Mouse (Mus musculus) cerebellum, adult 9-10 months (tissue): Measurements from ENCODE around the gene Nipsnap3b.

ENCODE experiments used
- DNase-seq: peaks from one replicate; pipeline ENCODE4 v3.0.0; 2022

The Nipsnap3b gene

DNA sequence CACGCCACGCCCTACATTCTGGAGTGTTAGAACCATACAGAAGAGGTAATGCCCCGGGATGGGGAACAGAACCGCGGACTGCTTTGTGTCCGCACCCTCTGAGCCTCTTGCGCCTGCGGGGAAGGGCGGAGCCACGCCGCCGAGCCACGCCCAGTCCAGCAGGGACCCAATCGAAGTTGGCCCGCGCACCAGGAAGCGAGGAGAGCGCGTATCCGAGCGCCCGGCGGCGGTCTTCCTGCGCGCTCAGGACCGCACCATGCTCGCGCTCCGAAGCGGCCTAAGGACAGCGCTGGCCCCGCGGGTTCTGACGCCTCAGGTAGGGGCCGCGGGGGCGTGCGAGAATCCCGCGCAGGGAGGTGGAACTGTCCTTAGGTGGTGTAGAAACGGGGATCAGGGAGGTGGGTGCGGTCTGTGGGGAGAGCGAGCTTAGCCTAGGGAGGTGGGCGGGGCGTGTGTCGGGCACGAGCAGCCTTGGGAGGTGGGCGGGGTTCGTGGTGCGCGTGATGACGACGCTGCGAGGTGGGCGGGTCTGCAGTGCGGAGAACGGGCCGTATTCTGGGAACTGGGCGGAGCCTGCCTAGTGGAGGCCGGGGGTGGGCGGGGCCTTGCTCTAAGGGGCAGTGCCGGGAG is at the start of gene Nipsnap3b:
Gene Nipsnap3b, plus strand, starts transcription at position 149 of the 630 bp plus-strand sequence.
- DNase-seq, result peak; percentile 95

DNA sequence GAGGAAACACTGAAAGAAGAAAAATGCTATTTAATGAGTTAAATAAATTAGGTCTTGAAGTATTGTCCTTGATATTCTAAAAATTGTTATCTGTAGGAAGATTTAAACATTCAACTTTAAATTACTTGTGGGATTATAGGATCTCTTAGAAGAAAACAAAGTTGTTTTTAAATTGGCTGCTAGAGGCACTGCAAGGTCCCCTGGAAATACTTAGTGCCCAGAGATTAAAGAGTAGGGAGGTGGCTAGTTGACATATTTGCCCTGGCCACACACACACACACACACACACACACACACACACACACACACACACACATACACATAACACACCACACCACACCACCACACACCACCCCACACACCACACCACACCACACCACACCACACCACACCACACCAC is 47.4 kb upstream of the Nipsnap3b start, which contains the start of gene Olfr270:
Gene Olfr270, plus strand, starts transcription at position 301 of the 400 bp plus-strand sequence.
- no peak for DNase-seq

DNA sequence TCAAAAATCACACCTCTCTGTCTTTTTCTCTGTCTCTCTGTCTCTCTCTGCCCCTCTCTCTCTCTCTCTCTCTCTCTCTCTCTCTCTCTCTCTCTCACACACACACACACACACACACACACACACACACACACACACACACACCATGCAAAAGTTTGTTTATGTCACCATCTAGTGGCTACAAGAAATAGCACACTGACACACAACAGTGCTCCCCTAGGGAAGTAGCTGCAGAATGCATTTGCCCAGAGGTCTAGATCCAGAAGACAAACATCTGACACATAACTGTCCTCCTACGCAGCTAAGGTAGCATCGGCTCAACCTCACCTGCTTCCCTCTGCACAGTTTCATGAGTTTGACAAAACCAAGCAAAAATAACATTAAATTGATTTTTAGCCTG is 26.5 kb upstream of the Nipsnap3b start:
- DNase-seq, result no peak

DNA sequence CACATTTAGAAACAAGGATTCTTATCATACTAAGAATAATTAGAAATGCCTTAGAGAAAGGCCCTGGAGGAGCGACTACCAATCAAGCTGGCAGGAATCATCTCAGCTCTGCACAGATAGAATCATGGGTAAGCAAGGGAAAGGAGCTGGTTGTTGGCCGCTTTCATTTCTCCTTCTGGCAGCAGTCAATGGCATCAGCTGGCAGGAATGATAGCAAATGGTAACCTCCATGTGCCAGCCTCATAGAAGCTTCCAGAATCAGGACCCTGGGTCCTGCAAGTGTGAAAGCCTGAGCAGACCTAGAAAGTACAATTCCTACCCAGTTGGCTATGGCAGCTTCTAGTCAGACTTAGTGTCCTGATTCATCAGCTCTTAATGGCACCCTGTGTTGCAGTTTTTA is 25.4 kb upstream of the Nipsnap3b start:
- DNase-seq, result no peak

DNA sequence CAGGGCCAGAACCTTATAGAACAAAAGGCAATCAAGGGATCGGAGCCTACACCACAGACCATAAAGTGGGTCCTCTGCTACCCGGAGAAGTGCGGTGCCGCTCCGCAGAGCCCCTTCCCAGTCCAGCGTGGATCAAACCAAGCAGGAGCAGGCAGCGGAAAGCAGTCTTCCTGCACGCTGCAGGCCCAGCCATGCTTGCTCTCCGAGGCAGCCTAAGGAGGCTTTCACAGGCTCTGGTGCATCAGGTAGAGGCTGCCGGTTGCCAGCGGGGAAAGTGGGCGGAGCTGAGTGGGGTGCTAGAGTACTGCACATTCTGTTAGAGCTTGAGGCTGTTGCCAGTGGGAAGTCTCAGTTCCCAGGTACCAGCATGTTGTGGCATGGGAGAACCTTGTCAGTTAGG is 22.4 kb upstream of the Nipsnap3b start, which contains the start of gene Nipsnap3a:
Gene Nipsnap3a, plus strand, starts transcription at position 25 of the 400 bp plus-strand sequence.
- no peak for DNase-seq

DNA sequence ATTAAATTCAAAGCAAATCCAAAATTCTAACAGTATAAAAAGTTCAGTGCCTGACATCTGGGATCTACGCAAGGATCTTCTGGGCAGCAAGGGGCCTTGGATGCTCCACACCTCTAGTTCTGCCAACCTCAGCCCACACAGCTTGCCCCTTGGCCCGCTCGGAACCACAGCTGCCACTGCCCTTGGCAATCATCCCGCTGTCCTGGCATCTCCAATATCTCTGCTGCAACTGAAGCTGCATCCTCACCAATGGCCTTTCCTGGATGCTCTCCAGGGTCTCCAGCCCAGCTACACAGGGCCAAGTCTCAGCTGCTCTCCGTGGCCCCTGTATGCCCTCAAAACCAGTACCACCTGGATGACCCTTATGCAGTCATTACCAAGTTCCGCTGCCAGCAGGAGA is 12.2 kb upstream of the Nipsnap3b start:
- DNase-seq, result no peak

DNA sequence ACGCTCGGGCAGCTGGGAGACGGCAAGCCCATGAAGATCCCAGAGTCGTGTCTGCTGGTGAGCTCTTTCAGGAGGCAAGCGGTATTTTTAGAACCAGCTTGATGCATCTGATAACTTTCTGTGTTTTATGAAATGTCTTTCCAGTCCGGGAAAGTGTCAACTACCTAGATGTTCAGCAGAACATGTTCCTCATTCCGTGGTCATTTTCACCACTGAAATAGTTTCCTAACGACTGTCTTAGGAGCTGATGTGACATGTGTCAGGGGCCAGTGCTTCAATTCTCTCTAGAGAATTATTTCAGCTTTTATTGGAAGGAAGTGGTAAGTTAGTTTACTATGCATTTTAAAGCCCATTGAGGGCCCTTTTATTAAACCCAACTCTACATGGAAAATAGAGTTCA is 11.5 kb upstream of the Nipsnap3b start:
- DNase-seq, result no peak

DNA sequence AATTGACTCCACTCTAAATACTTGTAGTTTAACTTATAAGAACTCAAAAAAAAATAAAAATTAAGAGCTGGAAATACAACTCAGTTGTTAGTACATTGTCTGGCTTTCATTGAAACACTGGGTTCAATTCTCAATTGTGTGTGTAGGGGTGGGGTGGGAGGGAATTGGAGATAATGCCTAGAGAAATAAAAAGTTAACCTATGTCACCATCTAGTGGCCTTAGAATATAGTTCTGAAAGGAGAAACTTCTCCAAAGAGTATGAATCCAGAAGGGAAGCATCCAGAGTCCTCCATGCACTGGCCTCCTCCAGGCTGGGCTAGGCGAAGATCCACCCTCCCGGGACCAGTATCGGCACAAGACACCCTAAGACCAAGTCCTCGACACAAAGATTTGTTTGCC is 2.5 kb upstream of the Nipsnap3b start:
- no peak for DNase-seq

DNA sequence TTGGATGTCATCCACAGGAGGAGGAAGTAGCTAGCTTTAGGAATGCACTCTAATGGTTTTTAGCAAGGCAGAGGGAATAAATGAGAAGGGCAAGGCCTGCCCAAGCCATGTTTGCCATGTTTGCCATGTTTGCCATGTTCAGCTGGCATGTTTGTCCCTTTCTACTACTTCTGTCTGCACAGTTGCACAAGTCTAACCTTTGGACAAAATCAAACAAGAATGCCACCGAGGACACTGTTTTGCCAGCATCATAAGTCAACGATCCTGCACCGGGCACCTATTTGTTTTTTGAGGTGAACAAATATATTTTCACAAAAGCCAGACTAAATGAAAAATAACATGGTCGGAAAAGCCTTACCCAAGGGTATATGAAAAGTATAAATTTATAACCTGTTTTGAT is 1.8 kb upstream of the Nipsnap3b start:
- no peak for DNase-seq

DNA sequence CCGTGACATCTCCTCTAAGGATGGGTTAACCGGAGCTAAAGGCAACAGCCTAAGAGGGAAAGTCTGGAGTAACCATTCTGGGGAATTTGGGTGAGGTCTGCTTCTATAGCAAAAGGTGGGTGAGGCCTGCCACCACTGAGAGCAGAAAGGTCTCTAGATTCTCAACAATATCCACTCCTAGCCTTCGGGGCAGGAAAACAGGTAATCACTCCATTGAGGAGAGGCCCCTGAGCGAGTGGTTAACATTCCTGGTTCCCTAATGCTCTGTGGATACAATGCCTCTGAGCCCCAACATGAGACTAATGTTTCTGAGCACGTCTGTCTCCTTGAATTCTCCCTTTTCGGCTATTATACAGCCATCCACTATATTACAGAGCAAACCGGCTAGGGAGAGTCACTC is 2.7 kb downstream of the Nipsnap3b start:
- DNase-seq, result no peak

DNA sequence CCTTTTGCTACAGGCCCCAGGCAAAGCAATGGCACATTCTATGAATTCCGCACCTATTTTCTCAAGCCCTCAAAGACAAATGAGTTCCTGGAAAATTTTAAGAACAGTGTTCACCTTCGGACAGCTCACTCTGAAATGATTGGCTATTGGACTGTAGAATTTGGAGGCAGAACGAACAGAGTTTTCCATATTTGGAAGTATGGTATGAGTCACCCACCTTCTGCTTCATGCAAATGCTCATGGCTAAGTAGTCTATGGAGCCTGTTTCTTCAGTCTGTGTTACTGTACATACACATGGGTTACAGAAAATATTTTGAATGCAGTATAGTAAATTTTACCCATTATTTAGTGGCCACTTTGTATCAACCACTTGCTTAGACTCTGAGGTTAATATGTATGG is 3.3 kb downstream of the Nipsnap3b start:
- no peak for DNase-seq

DNA sequence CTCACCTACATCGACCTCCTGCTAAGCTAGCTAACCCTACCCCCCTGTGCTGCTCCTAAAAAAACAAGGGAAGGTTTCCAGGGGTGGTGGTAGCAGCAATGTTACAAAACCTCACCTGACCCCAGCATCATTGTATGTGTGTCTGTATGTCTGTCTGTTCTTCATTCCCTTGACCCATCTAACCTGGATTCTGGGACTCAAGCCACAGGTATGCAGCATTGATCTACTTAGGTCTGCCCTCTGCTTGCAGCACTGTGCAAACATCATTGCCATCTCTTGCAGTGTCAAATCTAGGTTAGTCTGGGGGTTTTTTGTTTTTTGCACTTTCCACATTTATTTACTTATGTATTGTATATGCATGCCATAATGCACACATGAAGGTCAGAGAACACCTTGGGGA is 6.7 kb downstream of the Nipsnap3b start:
- no peak for DNase-seq

DNA sequence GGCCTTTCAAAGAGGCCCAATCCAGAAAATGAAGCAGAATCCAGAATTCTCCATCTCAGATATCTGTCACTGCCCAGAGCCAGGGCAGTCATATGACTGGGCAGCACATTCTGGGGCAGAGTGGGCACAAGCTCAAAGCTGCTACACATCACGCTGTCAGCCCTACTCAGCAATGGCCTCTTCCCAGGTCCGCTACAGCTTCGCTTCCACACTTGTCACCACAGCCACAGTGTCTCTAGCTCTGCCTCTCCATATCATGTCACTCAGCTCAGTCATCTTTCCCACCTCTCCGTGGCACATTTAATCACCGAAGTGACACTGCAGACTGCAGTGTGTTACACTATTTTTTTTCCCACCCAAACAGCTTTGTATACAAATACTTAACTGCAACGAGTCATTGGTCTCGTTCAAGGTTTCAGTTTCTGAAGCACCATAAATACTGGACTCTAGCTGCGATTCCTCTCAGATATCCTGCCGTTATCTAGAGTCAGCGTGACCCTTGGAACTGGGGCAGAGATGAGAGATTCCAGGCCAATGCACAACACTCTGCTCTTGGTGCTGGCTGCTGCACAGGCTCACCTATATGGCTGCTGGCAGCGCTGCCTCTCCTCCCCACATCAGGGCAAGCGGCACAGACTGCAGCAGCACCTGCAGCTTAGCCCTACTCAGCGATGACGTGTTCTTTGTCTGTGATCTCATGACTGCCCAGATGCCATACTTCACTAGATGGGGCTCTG is 11.7 kb downstream of the Nipsnap3b start:
- DNase-seq, result no peak

DNA sequence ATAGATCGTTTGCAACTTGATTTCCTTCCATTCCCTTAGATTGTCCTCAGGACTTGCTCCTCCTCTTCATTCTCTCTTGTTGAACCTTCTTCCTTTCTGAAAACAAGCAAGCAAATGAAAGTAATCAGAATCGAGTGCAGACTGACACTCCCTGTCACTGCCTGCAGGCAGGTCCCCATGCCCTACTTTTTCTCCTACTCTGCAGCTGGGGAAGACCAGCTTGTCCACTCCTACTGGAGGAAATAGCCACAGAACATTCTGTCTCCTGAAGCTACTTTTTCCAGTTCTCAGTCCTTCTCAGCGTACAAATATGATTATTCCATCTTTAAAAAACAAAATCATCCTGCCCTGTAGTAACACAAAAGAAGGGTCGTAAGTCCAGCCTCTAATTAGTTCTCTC is 12.7 kb downstream of the Nipsnap3b start:
- DNase-seq, result no peak

DNA sequence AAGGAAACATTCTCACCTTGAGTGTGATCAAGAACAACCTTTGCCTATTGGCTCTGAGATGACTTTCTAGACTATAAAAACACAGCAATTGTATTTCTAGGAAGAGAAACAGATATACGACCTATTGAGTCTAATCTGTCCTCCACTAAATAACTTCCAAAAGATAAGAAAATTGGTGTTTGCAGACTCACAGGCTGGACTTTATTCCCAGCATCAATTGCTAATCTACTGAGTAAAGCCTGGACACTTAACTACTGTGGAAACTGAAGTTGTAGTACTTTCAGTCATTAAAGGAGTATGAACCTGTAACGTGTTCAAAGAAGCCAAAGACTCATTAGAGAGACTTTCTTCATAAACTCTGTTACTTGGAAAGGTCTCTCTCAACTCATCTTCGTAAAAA is 16.1 kb downstream of the Nipsnap3b start:
- no peak for DNase-seq

DNA sequence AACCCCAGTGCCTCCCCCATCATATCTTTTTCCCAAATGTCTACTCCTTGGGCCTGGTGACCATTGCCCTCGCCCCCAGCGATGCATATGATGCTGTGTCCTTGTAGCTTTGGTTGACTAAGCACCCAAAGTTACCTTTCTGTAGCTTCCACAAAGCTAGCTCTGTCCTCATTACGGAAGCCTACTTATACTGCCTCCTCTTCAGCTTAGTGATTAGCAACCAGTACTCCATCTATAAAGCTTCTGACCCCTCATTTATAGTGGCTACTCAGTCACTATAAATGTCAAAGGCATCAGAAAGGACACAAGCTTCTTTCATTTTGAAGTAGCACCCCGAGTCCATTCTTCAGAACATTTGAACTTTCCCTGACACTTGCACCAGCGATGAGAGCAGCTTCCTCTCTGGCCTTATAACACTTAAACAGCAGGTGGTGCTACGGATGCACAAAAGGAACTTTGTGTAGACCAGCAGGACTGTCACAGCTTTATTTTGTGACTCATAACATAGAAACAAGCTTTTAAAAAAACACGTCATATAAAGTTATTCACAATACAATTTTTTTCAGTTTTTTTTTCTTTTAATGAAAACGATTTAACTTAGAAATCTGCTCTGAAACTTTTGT is 18.8 kb downstream of the Nipsnap3b start:
- no peak for DNase-seq

DNA sequence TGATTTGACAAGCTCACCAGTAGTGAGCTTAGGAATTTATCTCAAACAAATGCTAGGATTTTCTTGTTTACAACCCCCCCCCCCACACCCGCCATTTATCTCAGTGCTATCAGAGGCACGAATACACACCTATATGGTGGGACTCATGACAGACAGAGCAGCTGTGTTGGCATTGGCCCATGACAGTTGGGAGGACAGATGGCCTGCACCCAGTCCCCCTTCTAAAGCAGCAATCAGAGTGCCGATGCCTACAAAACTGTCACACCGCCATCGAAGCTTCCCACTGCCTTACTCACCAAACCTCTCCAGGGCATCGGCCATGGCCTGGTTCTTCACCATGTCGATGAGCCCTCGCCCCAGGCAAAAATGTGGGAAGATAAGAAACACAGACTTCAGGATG is 32.1 kb downstream of the Nipsnap3b start:
- DNase-seq, result no peak

DNA sequence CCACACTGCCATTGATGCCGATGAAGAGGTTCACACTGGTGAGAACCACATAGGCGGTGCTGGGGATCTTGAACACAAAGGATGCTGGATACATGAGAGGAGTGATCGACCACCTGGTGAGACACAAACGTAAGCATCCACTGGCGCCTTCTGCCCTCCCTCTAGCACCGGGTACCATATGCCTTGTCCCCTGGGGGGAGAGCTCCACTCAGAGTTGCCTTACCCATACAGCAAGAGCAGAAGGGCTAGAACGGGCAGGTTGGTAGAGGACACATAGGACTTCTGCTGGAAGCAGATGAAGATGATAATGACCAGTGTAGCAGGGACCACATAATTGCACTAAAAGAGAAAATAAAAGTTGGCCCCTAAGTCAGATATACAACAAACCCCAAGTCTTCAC is 34.1 kb downstream of the Nipsnap3b start:
- no peak for DNase-seq

DNA sequence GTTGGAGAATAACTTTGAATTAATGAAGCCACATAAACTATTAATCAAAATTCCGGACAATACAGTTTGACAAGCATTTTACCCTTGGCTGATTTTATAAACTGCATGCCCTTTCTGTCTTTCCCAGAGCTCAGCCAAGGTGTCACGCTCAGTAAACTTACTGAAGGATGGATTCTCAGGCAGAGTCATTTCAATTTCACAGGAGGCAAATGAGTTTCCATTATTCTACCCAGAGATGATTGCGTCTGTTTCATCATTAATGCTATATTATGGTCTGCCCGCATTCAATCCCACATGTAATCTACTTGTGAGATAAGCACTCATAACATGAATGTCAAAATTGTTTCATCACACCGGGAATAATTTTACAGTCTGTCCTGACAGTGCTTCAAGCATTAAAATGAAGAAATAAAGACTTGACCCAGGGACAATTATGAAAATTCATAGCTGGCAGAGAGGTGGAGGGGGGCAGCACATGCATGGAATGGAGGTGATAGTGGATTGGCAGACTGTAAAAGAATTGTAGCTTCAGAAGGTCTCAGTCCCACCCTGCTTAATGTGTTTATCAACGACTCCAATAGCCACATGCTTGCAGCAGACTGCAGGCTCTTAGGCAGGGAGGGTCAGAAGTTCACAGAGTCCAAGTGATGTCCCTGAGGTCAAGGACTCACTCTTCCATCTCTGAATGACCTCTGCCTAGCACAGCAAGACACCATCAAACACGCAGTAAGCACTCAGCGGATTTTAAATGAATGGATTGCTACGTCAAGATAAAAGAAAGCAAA is 34.8 kb downstream of the Nipsnap3b start:
- DNase-seq, result no peak

DNA sequence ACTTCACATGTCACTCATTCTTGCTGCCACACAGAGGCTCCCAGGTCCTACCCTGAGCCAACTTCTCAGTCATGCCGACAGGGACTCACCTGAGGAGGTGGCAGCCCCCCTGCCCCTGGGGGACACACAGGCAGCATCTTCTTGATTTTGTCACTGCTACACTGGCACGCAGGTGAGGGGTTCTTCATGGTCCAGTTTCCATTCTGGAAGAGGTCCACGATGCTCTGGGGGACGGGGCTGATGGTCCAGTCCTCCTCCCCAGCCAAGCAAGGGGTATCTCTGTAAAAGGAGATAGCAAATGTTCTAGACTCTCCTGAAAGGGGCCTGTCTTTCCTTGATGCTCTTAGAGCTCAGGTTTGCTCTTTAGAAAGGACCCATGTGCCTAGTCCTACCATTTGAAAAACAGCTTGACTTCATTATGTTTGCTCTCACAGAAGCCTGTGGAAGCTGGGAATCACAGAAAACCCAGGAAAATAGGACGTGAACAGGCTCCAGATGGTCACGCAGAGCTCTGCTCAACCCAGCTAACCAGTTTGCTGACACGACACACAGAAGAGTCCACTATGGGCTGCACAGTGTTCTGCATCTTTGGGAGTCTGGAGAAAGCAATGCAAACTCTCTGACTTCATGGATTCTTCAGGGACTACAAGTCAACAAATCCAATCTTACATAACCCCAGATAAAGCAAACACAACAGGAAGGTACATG is 50.8 kb downstream of the Nipsnap3b start:
- DNase-seq, result peak; percentile 33
